Mouse (Mus musculus) midbrain, embryonic 10.5 days (tissue): ENCODE results near the gene Ctnna3. TPM values are rescaled to one million over a fixed set of nuclear protein-coding genes. Genes with fewer than 3 reads are reported as not detected.
"Not testable (repeated sequence)": the region's sequence is repeated elsewhere in the genome, so short reads cannot be mapped to it uniquely, and the experiment has no call there.

ENCODE experiments used
- DNase-seq: peaks from one replicate; pipeline ENCODE4 v3.0.0-alpha.2; 2017; ENCODE audit warnings: low spot score
- H3K27ac ChIP-seq: fragments of 300-500 bp; sonication (generic); replicated peaks from 2 replicates; pipeline ENCODE4 v1.5.1; 2016; ENCODE audit warnings: mild to moderate bottlenecking
- H3K27me3 ChIP-seq: fragments of 300-500 bp; sonication (generic); 2 replicates; pipeline ENCODE4 v1.6.1; 2016; ENCODE audit warnings: low read depth, mild to moderate bottlenecking; ENCODE audit not compliant: poor library complexity, severe bottlenecking
- H3K36me3 ChIP-seq: fragments of 300-500 bp; sonication (generic); 2 replicates; pipeline ENCODE4 v1.6.1; 2016; ENCODE audit warnings: mild to moderate bottlenecking, moderate library complexity
- H3K4me1 ChIP-seq: fragments of 300-500 bp; sonication (generic); 2 replicates; pipeline ENCODE4 v1.6.1; 2016
- H3K4me3 ChIP-seq: fragments of 300-500 bp; sonication (generic); 2 replicates; pipeline ENCODE4 v1.5.1; 2016; ENCODE audit warnings: mild to moderate bottlenecking, moderate library complexity
- H3K9me3 ChIP-seq: fragments of 300-500 bp; sonication (generic); replicated peaks from 2 replicates; pipeline ENCODE4 v1.6.1; 2016; ENCODE audit warnings: mild to moderate bottlenecking
- WGBS: fragments of 180-500 bp; shearing (Covaris S2); methylation state at CpG from one replicate; pipeline ENCODE4 v1.1.7; 2016; 5-methylcytosine and 5-hydroxymethylcytosine counted together
- polyA plus RNA-seq: library from polyadenylated mRNA; unstranded; fragments of >200 nt; fragmentation: Nextera tagmentation; extraction: Ambion mirVana; gene quantifications from 2 replicates; pipeline ENCODE4 v1.2.1, GENCODE M21; 2016

Gene Ctnna3
- polyA plus RNA-seq, result 0.05 TPM in 1 of 2 replicates, not detected in the other

DNA sequence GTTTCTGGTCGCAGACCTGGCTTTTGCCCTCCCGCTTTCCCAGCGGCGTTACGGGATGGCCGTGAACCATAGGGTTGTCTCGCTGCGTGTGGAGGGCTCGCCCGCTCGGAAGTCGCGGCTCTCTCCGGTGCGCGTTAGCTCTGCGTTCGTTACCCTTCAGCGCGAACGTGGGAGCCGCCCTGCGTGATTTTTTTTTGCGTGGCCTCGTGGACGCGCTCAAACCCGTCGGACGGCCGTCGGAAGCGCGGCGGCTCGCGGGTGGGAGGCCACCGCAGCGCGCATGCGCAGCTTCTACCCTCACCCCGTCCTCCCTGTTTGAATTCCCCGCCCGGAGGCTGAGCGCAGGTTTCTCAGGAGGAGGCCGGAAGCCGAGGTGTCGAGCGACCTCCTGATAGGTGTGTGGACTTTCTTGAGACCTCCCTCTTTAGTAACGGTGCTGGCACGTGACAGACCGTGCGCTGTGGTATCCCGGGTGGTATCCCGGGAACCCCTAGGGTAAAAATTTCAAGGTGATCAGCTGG lies at the start of gene Ctnna3:
Ctnna3 (plus strand) TSS at position 314 of the 521 bp plus-strand sequence.
- peak within 1 kb of the TSS; percentile 94 for H3K27ac ChIP-seq
- peaks cover 5% of the 10 kb centered on the region for H3K4me1 ChIP-seq
- H3K36me3 ChIP-seq, result no peaks in the 10 kb centered on the region
- DNase-seq, result peak; percentile 92
- WGBS, result under 1% methylated on average over 55 of the region's 55 CpGs
- H3K4me3 ChIP-seq, result peak within 1 kb of the TSS; percentile 81
- H3K27me3 ChIP-seq, result no peaks in the 10 kb centered on the region
- no peaks in the 10 kb centered on the region for H3K9me3 ChIP-seq

GRCm38 (mm10) chr10:63381498-63382280 lies 48.2 kb upstream of the Ctnna3 start, which contains the start of gene Sirt1:
Sirt1 (minus strand) TSS chr10:63381704.
- 5% methylated on average over 24 of the region's 24 CpGs for WGBS
- H3K27me3 ChIP-seq, result peaks cover 16% of the 10 kb centered on the region
- H3K27ac ChIP-seq, result peak within 1 kb of the TSS; percentile 76
- DNase-seq, result peak; percentile 20
- H3K4me1 ChIP-seq, result peaks cover 11% of the 10 kb centered on the region
- H3K36me3 ChIP-seq, result no peaks in the 10 kb centered on the region
- H3K9me3 ChIP-seq, result no peaks in the 10 kb centered on the region
- peak within 1 kb of the TSS; percentile 71 for H3K4me3 ChIP-seq

DNA sequence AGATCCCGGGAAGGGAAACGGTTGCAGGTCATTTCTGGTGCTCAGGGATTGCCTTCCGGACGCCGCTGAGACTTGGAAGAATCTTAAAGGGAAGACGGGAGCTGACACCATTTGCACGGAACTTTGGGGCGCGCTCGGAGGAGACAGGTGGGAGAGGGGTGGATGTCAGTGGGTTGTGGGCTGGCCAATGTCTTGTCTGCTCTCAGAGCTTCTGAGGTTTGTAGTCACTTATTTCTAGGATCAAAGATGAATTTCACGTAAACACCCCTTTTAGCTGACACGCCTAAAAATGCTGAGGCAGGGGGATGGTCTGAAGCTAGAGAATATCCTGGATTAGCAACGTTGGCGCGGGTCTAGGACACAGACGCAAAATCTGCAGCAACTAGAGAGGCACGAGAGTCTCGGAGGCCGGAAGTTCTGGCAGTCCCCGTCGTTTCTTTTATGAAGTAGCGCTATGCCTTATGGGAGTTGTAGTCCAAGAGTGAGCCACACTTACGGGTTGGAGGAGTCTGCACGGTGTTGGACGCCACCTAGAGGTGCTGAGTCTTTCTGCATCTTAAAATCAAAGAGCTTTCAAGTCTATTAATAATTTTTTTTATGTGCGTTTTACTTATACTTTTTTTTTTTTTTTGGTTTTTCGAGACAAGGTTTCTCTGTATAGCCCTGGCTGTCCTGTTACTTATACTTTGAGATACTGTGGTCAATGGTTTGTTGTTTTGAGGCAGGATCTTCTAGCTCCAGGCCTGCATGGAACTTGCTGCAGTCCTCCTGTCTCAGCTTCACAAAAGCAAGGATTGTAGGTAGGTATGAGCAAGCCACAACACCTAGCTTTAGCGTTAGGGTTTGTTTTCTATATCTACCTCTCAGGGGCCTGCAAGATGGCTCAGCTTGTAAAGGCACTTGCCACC lies 47.3 kb upstream of the Ctnna3 start, which contains the start of gene Dnajc12:
Dnajc12 (plus strand) TSS at position 72 of the 908 bp plus-strand sequence.
- under 1% methylated on average over 28 of the region's 28 CpGs for WGBS
- Histone ChIP-seq H3K4me1 (peaks cover 11% of the 10 kb centered on the region), H3K27ac (peak within 1 kb of the TSS; percentile 76), H3K4me3 (peak within 1 kb of the TSS; percentile 71), H3K27me3 (peaks cover 16% of the 10 kb centered on the region), H3K36me3 (no peaks in the 10 kb centered on the region), H3K9me3 (no peaks in the 10 kb centered on the region)
- DNase-seq, result peak; percentile 84

- not testable (repeated sequence) for H3K36me3 ChIP-seq
These were observed 44.0 kb upstream of the Ctnna3 start for GRCm38 (mm10) chr10:63385897-63386296.

DNA sequence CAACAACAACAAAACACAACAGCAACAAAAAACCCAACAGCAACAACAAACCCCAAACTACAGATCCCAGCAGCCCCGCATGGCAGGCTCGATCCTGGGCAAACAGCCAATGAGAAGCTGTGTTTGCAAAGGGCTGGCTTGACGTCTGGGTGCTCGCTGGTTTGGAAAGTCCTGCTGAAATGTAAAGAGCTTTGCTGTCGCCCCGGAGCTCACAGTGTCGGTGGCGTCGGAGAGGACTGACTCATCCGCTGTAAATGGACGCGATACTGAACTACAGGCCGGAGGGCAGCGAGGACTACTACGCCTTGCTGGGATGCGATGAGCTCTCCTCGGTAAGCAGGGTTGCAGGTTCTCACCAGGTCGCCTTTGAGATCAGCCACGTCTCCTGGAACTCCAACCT lies 43.5 kb upstream of the Ctnna3 start:
- Histone ChIP-seq H3K4me1 (peaks cover 8% of the 10 kb centered on the region), H3K4me3 (peak overlapping the region; percentile 60), H3K27ac (peak overlapping the region; percentile 66), H3K36me3 (no peaks in the 10 kb centered on the region), H3K27me3 (peaks cover 4% of the 10 kb centered on the region), H3K9me3 (no peaks in the 10 kb centered on the region)
- WGBS, result under 1% methylated on average over 19 of the region's 19 CpGs
- DNase-seq, result peak; percentile 80

More at GRCm38 (mm10) chr10:63385897-63386296, 44.0 kb upstream of the Ctnna3 start:
- not testable (repeated sequence) for DNase-seq, H3K27me3 ChIP-seq, H3K9me3 ChIP-seq
- Histone ChIP-seq H3K4me1 (peaks cover 11% of the 10 kb centered on the region), H3K27ac (peak overlapping the region; percentile 66; the same call in 1 of the 2 replicates), H3K4me3 (peak overlapping the region; percentile 60)
- WGBS, result 32% methylated on average over 5 of the region's 5 CpGs

DNA sequence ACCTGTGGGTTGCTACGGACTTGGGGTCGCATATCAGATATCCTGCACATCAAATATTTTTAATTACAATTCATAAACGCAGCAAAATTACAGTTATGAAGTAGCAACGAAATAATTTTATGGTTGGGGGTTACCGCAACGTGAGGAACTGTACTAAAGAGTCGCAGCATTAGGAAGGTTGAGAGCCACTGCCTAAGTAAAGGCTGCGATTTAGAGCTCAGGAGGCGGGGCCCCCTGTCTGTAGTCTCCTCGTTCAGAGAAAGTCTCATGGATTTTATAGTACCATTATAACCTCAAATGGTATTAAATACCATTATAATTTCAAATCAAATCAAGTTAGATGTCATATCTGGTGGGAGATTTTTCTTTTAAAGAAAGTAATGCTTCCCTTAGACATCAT lies 42.9 kb upstream of the Ctnna3 start:
- no peak for DNase-seq
- Histone ChIP-seq H3K27ac (peak overlapping the region; percentile 66; the same call in 1 of the 2 replicates), H3K27me3 (no peaks in the 10 kb centered on the region), H3K36me3 (no peaks in the 10 kb centered on the region), H3K4me3 (peak overlapping the region; percentile 60), H3K4me1 (peaks cover 2% of the 10 kb centered on the region), H3K9me3 (no peaks in the 10 kb centered on the region)
- WGBS, result 2% methylated on average over 10 of the region's 10 CpGs

- 52% methylated on average over 4 of the region's 4 CpGs for WGBS
- Histone ChIP-seq H3K9me3 (no peaks in the 10 kb centered on the region), H3K4me3 (no peak overlapping the region), H3K36me3 (no peaks in the 10 kb centered on the region), H3K4me1 (no peaks in the 10 kb centered on the region), H3K27me3 (no peaks in the 10 kb centered on the region), H3K27ac (no peak overlapping the region)
- no peak for DNase-seq
These were observed 41.0 kb upstream of the Ctnna3 start for GRCm38 (mm10) chr10:63388948-63389347.

DNA sequence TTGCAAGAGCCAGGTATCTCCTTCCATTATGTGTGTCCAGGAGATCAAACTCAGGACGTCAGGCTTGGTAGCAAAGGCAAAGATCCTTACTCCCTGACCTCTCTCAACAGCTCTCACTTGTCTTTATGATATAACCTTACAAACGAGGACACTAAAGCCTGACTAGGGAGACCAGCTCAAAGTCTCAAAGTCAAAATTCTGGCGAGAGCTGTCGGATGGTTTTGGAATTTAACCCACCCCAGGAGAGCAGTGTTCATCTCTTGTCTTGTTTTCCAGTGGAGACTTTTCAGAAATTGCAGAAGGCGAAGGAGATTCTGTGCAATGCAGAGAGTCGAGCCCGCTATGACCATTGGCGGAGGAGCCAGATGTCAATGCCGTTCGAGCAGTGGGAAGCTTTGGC lies 32.9 kb upstream of the Ctnna3 start:
- H3K27me3 ChIP-seq, result no peaks in the 10 kb centered on the region
- no peak for DNase-seq
- H3K36me3 ChIP-seq, result no peaks in the 10 kb centered on the region
- no peak overlapping the region for H3K4me3 ChIP-seq
- no peaks in the 10 kb centered on the region for H3K4me1 ChIP-seq
- WGBS, result 95% methylated on average over 10 of the region's 10 CpGs
- H3K27ac ChIP-seq, result no peak overlapping the region
- no peaks in the 10 kb centered on the region for H3K9me3 ChIP-seq

GRCm38 (mm10) chr10:63402731-63403504 lies 27.0 kb upstream of the Ctnna3 start:
- Histone ChIP-seq H3K27ac (no peak overlapping the region), H3K36me3 (no peaks in the 10 kb centered on the region), H3K4me3 (no peak overlapping the region), H3K4me1 (no peaks in the 10 kb centered on the region), H3K27me3 (no peaks in the 10 kb centered on the region), H3K9me3 (no peaks in the 10 kb centered on the region)
- DNase-seq, result no peak
- WGBS, result 94% methylated on average over 5 of the region's 5 CpGs

DNA sequence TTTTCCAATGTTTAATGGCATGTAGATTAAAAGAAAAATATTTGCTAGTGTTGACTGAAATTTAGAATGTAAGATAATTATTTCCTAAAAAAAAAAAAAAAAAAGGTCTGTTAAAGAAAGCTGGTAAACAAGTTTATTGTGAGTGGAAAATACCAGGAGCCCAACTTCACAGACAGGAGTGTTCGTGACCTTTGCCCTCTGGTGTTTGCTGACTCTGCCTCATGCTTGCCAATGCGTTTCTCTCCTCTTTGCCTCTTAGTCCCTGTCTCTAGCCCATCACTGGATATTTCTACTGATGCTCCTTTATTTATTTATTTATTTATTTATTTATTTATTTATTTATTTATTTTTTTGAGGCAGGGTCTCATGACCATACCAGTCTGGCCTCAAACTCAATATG lies 26.3 kb upstream of the Ctnna3 start:
- Histone ChIP-seq H3K4me1 (no peaks in the 10 kb centered on the region), H3K27ac (no peak overlapping the region), H3K9me3 (no peaks in the 10 kb centered on the region), H3K4me3 (no peak overlapping the region), H3K27me3 (no peaks in the 10 kb centered on the region), H3K36me3 (no peaks in the 10 kb centered on the region)
- DNase-seq, result no peak
- 70% methylated on average over 2 of the region's 2 CpGs for WGBS

GRCm38 (mm10) chr10:63410162-63410956 lies 19.5 kb upstream of the Ctnna3 start:
- 75% methylated on average over 16 of the region's 16 CpGs for WGBS
- H3K27me3 ChIP-seq, result no peaks in the 10 kb centered on the region
- H3K4me1 ChIP-seq, result peaks cover 2% of the 10 kb centered on the region; the same call in 1 of the 2 replicates
- no peaks in the 10 kb centered on the region for H3K36me3 ChIP-seq
- no peak overlapping the region for H3K27ac ChIP-seq
- no peak for DNase-seq
- no peaks in the 10 kb centered on the region for H3K9me3 ChIP-seq
- no peak overlapping the region for H3K4me3 ChIP-seq
